Mouse (Mus musculus): ENCODE data around the gene Inip.

GRCm38 (mm10) chr4:59731544-59731943 lies 69.8 kb downstream of the Inip start:
- TF ChIP-seq CTCF (IDR thresholded peaks at IDR 0.05; ENCODE audit: extremely low read depth, insufficient read length, insufficient replicate concordance, low read depth, low read length) (no peak), POLR2A (IDR thresholded peaks at IDR 0.05; ENCODE audit: low read depth, low read length) (no peak)

Measured in small intestine, adult 2 months (tissue).